Mouse (Mus musculus): ENCODE results near the gene S1pr4.

Gene S1pr4

DNA sequence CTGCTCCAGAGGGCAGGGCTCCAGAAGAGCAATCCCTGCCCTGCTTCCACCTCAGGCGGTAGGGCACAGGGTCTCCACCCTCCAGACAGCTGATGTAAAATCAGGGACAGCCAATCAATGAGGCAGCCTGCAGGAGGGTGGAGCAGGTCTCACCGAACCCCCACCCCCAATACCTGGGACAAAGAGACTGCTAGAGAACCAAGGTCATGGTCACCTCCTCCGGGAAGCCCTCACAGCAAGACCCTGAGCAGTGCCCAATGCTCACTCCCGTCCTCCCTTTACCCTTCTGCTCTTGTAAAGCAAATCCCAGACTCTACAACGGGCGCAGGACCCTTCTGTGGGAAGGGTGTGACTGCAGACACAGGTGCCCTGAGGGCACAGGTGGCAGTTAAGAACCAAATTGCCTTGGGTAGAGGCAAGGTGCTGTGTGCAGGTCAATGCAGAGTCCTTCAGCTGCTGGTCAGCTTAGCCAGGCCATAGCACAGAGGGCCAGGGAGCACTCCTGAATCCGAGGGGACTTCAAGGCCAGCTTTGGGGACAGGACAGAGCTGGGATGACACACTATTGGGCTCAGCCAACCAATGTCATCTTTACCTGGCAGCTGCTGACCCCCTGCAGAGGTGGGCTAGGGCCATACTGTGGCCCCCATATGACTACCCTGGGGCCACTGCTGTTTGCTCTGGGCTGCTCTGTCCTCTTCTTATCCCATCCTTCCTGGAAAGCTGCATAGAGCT, 43.0 kb upstream of the S1pr4 start:
- H3K27me3 ChIP-seq (ENCODE audit: insufficient read depth, low read length): peaks cover 13% of the 10 kb centered on the region
- TF ChIP-seq NANOG (IDR thresholded peaks at IDR 0.05; ENCODE audit: borderline replicate concordance, low read length) (no peak), POU5F1 (IDR thresholded peaks at IDR 0.05; ENCODE audit: borderline replicate concordance, low read length) (no peak), CTCF (conservative IDR thresholded peaks at IDR 0.05; ENCODE audit: low read length) (no peak)
- H3K4me1 ChIP-seq (replicated peaks; ENCODE audit: low read depth, low read length): peaks cover 65% of the 10 kb centered on the region
- H3K4me3 ChIP-seq (replicated peaks; ENCODE audit: low read length): peak overlapping the region; percentile 91
- no peaks in the 10 kb centered on the region for H3K9me3 ChIP-seq (ENCODE audit: low read length)
- peaks cover 39% of the 10 kb centered on the region for H3K36me3 ChIP-seq (ENCODE audit: insufficient read depth, low read length)

DNA sequence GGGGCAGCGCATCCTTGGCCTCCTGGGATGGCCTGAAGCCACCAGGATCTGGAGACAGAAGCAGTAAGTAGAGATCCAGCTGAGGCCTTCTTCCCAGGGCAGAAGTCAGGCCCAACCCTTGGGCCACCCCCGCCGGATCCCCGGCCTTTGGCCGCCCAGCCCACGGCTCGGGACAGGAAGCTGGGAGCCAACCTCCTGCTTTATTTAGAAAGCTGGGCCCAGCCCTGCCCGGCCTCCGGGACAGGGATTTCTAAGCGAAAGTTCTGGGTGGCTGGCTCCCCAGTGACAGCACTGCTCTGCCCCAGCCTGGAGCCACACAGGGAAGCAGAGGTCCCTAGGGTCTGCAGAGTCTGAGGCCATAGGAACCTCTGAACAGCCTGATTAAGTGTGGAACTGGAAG, 41.9 kb upstream of the S1pr4 start:
- H3K9me3 ChIP-seq (ENCODE audit: low read length): no peaks in the 10 kb centered on the region
- peaks cover 69% of the 10 kb centered on the region for H3K4me1 ChIP-seq (replicated peaks; ENCODE audit: low read depth, low read length)
- peaks cover 13% of the 10 kb centered on the region for H3K27me3 ChIP-seq (ENCODE audit: insufficient read depth, low read length)
- peaks cover 43% of the 10 kb centered on the region for H3K36me3 ChIP-seq (ENCODE audit: insufficient read depth, low read length)
- H3K4me3 ChIP-seq (replicated peaks; ENCODE audit: low read length): peak overlapping the region; percentile 91
- no peak for TF ChIP-seq CTCF (conservative IDR thresholded peaks at IDR 0.05; ENCODE audit: low read length)
- no peak for TF ChIP-seq NANOG (IDR thresholded peaks at IDR 0.05; ENCODE audit: borderline replicate concordance, low read length)

- H3K36me3 ChIP-seq (ENCODE audit: insufficient read depth, low read length): peaks cover 43% of the 10 kb centered on the region
- H3K4me3 ChIP-seq (replicated peaks; ENCODE audit: low read length): peak overlapping the region; percentile 91; the same call in 1 of the 2 replicates
- H3K9me3 ChIP-seq (ENCODE audit: low read length): no peaks in the 10 kb centered on the region
- TF ChIP-seq NANOG (IDR thresholded peaks at IDR 0.05; ENCODE audit: borderline replicate concordance, low read length) (no peak), CTCF (conservative IDR thresholded peaks at IDR 0.05; ENCODE audit: low read length) (no peak)
- peaks cover 13% of the 10 kb centered on the region for H3K27me3 ChIP-seq (ENCODE audit: insufficient read depth, low read length)
- peaks cover 71% of the 10 kb centered on the region for H3K4me1 ChIP-seq (replicated peaks; ENCODE audit: low read depth, low read length)
Observed at GRCm38 (mm10) chr10:81541363-81541762, 41.4 kb upstream of the S1pr4 start.

DNA sequence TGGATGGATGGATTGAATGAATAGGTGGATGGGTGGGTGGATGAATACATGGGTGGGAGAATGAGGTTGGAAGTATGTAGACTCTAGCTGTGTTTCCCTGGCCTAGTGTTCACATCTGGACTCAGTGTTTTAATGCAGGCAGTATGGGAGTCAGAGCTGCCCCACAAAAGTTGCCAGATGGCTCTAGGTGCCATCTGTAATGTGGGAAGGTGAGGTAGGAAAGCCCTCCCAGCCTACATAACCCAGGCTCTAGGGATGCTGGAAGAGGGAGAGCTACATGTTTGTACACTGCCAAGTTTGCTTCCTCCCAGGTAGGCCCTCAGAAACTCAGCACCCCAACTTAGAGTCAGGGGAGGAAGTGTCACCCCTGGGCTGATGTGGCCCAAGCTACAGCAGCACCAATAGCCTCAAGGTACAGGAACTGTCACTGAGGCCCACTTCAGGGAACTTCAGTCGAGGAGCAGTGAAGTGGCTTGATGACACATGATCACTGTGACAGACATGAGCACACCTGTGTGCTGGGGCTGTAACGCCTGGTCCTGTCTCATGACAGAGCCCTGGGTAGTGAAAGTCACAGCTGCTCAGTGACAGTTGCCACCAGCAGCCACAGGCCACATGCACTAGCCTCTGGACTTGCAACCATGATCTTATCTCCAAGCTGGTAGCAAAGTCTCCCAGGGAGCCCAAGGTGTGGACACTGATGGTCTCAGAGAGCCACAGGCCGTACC, 38.6 kb upstream of the S1pr4 start:
- H3K4me1 ChIP-seq (replicated peaks; ENCODE audit: low read depth, low read length): peaks cover 81% of the 10 kb centered on the region
- no peak overlapping the region for H3K4me3 ChIP-seq (replicated peaks; ENCODE audit: low read length)
- TF ChIP-seq NANOG (IDR thresholded peaks at IDR 0.05; ENCODE audit: borderline replicate concordance, low read length) (no peak), CTCF (conservative IDR thresholded peaks at IDR 0.05; ENCODE audit: low read length) (no peak)
- H3K36me3 ChIP-seq (ENCODE audit: insufficient read depth, low read length): peaks cover 57% of the 10 kb centered on the region
- peaks cover under 1% of the 10 kb centered on the region; the same call in 1 of the 2 replicates for H3K27me3 ChIP-seq (ENCODE audit: insufficient read depth, low read length)
- no peaks in the 10 kb centered on the region for H3K9me3 ChIP-seq (ENCODE audit: low read length)

DNA sequence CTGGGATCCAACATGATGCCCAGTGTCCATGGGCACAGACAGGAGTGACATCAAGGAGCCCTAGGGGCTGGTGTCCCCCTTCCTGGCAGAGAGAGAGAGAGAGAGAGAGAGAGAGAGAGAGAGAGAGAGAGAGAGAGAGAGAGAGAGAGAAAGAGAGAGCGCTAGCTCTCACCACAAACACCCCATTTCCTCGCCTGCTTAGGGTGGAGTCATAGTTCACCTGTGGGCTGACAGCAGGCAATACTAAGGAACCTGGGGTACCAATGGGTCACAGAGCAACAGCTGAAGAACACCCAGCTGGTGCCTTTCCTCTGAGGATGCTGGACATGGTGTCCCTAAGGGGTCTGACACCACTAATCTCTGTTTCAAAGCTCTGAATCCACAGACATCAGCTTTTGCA, 37.5 kb upstream of the S1pr4 start:
- no peak overlapping the region for H3K4me3 ChIP-seq (replicated peaks; ENCODE audit: low read length)
- H3K4me1 ChIP-seq (replicated peaks; ENCODE audit: low read depth, low read length): peaks cover 78% of the 10 kb centered on the region
- peaks cover 62% of the 10 kb centered on the region for H3K36me3 ChIP-seq (ENCODE audit: insufficient read depth, low read length)
- H3K27me3 ChIP-seq (ENCODE audit: insufficient read depth, low read length): no peaks in the 10 kb centered on the region
- no peak for TF ChIP-seq POU5F1 (IDR thresholded peaks at IDR 0.05; ENCODE audit: borderline replicate concordance, low read length)
- TF ChIP-seq NANOG (IDR thresholded peaks at IDR 0.05; ENCODE audit: borderline replicate concordance, low read length): no peak
- no peak for TF ChIP-seq CTCF (conservative IDR thresholded peaks at IDR 0.05; ENCODE audit: low read length)
- no peaks in the 10 kb centered on the region for H3K9me3 ChIP-seq (ENCODE audit: low read length)

DNA sequence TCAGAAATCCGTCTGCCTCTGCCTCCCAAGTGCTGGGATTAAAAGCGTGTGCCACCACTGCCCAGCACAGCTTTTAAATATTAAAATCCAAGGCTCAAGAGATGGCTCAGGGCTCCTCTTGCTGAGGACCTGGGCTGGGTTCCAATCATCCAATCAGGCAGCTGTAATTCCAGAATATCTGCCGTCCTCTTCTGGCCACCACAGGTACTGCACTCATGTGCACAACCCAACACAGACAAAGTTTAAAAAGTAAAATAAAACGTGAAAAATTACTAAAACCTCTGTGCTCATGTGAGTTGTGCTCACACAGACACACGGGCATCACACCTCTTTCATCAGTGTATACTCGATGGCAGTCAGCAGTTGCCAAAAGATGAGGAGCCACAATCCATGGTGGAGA, 36.8 kb upstream of the S1pr4 start:
- Histone ChIP-seq H3K4me3 (replicated peaks; ENCODE audit: low read length) (no peak overlapping the region), H3K4me1 (replicated peaks; ENCODE audit: low read depth, low read length) (peaks cover 71% of the 10 kb centered on the region), H3K27me3 (ENCODE audit: insufficient read depth, low read length) (no peaks in the 10 kb centered on the region), H3K36me3 (ENCODE audit: insufficient read depth, low read length) (peaks cover 68% of the 10 kb centered on the region), H3K9me3 (ENCODE audit: low read length) (no peaks in the 10 kb centered on the region)
- peak; percentile 100 for TF ChIP-seq CTCF (conservative IDR thresholded peaks at IDR 0.05; ENCODE audit: low read length)
- no peak for TF ChIP-seq POU5F1 (IDR thresholded peaks at IDR 0.05; ENCODE audit: borderline replicate concordance, low read length)
- TF ChIP-seq NANOG (IDR thresholded peaks at IDR 0.05; ENCODE audit: borderline replicate concordance, low read length): no peak

DNA sequence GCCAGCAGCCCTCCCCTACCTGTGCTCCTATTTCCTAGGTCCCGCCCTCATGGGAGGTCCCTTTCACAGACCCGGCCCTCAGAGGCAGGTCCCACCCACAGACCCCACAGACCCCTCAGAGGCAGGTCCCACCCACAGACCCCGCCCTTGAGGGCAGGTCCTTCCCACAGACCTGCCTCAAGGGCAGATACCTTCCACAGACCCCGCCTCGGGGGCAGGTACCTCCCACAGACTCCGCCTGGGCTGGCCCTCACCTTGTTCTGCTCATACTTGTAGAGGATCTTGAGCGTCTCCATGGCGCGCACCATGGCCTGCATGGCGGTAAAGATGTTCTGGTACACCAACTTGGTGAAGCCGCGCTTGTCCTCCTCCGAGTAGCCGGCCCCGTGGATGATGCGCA, 34.9 kb upstream of the S1pr4 start:
- TF ChIP-seq NANOG (IDR thresholded peaks at IDR 0.05; ENCODE audit: borderline replicate concordance, low read length): no peak
- no peak for TF ChIP-seq CTCF (conservative IDR thresholded peaks at IDR 0.05; ENCODE audit: low read length)
- TF ChIP-seq POU5F1 (IDR thresholded peaks at IDR 0.05; ENCODE audit: borderline replicate concordance, low read length): no peak
- no peaks in the 10 kb centered on the region for H3K27me3 ChIP-seq (ENCODE audit: insufficient read depth, low read length)
- peaks cover 72% of the 10 kb centered on the region for H3K36me3 ChIP-seq (ENCODE audit: insufficient read depth, low read length)
- peaks cover 63% of the 10 kb centered on the region for H3K4me1 ChIP-seq (replicated peaks; ENCODE audit: low read depth, low read length)
- H3K9me3 ChIP-seq (ENCODE audit: low read length): no peaks in the 10 kb centered on the region
- peak overlapping the region; percentile 71 for H3K4me3 ChIP-seq (replicated peaks; ENCODE audit: low read length)

GRCm38 (mm10) chr10:81526779-81527178, 26.8 kb upstream of the S1pr4 start:
- H3K27me3 ChIP-seq (ENCODE audit: insufficient read depth, low read length): peaks cover 23% of the 10 kb centered on the region
- no peaks in the 10 kb centered on the region for H3K9me3 ChIP-seq (ENCODE audit: low read length)
- peaks cover 31% of the 10 kb centered on the region for H3K36me3 ChIP-seq (ENCODE audit: insufficient read depth, low read length)
- peaks cover 38% of the 10 kb centered on the region for H3K4me1 ChIP-seq (replicated peaks; ENCODE audit: low read depth, low read length)
- H3K4me3 ChIP-seq (replicated peaks; ENCODE audit: low read length): no peak overlapping the region
- TF ChIP-seq NANOG (IDR thresholded peaks at IDR 0.05; ENCODE audit: borderline replicate concordance, low read length): no peak
- no peak for TF ChIP-seq POU5F1 (IDR thresholded peaks at IDR 0.05; ENCODE audit: borderline replicate concordance, low read length)
- peak; percentile 99 for TF ChIP-seq CTCF (conservative IDR thresholded peaks at IDR 0.05; ENCODE audit: low read length)

All from E14TG2a.4 (cell line).